ENCODE assay signal across 9 mouse cellular contexts in genomic region chr2:119896553-119897089, GRCm38 (mm10). TPM values are rescaled to one million over a fixed set of nuclear protein-coding genes. Genes with fewer than 3 reads are reported as not detected.
A peak's percentile ranks its signal among the peaks of the same experiment; 100 is the strongest.
DNase-seq lines count a peak whose midpoint lies in the region; ATAC-seq lines count a peak whose summit lies in the region.
"Had no signal": no experiment of that assay in that cellular context is flagged by ENCODE, and none has a peak within 500 bp of the region (broad histone marks: within the 10 kb centered on the region; RNA-seq: fewer than 3 reads in every experiment).

No protein-coding gene starts in this region.

- intact Hi-C loops in gastrocnemius, postnatal 14 days (cut with DNase I; ENCODE audit: low total_unique reads) = no loop called here

- 15% methylated on average over 19 of the region's 19 CpGs for WGBS in kidney, embryonic 15.5 days
- 15% methylated on average over 19 of the region's 19 CpGs for WGBS in embryonic facial prominence, embryonic 11.5 days
- WGBS in hindbrain, embryonic 14.5 days = 15% methylated on average over 19 of the region's 19 CpGs

- H3K27ac ChIP-seq in kidney, embryonic 15.5 days = peak overlapping the region; percentile 96
- H3K27ac ChIP-seq in embryonic facial prominence, embryonic 11.5 days (replicated peaks; ENCODE audit: low read depth, low read length) = peak overlapping the region; percentile 62; the same call in 1 of the 2 replicates
- H3K27ac ChIP-seq in hindbrain, embryonic 14.5 days = peak overlapping the region; percentile 92

- H3K9ac ChIP-seq in kidney, embryonic 15.5 days = peak overlapping the region; percentile 47; the same call in 1 of the 2 replicates
- peak overlapping the region; percentile 57 for H3K9ac ChIP-seq in embryonic facial prominence, embryonic 11.5 days (replicated peaks; ENCODE audit: low read length)
- peak overlapping the region; percentile 60 for H3K9ac ChIP-seq in hindbrain, embryonic 14.5 days

- H3K9me3 ChIP-seq in kidney, embryonic 15.5 days (replicated peaks) = no peaks in the 10 kb centered on the region
- no peaks in the 10 kb centered on the region; the same call in 1 of the 2 replicates for H3K9me3 ChIP-seq in embryonic facial prominence, embryonic 11.5 days (replicated peaks; ENCODE audit: control insufficient read depth, low read length)
- H3K9me3 ChIP-seq in hindbrain, embryonic 14.5 days (ENCODE audit: control insufficient read depth, low read length) = no peaks in the 10 kb centered on the region
- H3K9me3 ChIP-seq in megakaryocyte, embryonic 14.5 days = no peaks in the 10 kb centered on the region

- peaks cover 26% of the 10 kb centered on the region for H3K4me1 ChIP-seq in kidney, embryonic 15.5 days
- no peaks in the 10 kb centered on the region for H3K4me1 ChIP-seq in embryonic facial prominence, embryonic 11.5 days (ENCODE audit: control insufficient read depth, insufficient read depth, low read length)
- peaks cover 20% of the 10 kb centered on the region for H3K4me1 ChIP-seq in hindbrain, embryonic 14.5 days (replicated peaks; ENCODE audit: control insufficient read depth, insufficient read depth, low read length)
- peaks cover 20% of the 10 kb centered on the region for H3K4me1 ChIP-seq in megakaryocyte, embryonic 14.5 days

- H3K27me3 ChIP-seq in kidney, embryonic 15.5 days = no peaks in the 10 kb centered on the region
- no peaks in the 10 kb centered on the region for H3K27me3 ChIP-seq in embryonic facial prominence, embryonic 11.5 days (ENCODE audit: control insufficient read depth, insufficient read depth, low read length)
- no peaks in the 10 kb centered on the region for H3K27me3 ChIP-seq in hindbrain, embryonic 14.5 days (ENCODE audit: control insufficient read depth, insufficient read depth, low read length)
- H3K27me3 ChIP-seq in megakaryocyte, embryonic 14.5 days (replicated peaks) = no peaks in the 10 kb centered on the region
- H3K27me3 ChIP-seq: Patski had no signal

- H3K4me3 ChIP-seq in kidney, embryonic 15.5 days (replicated peaks) = peak overlapping the region; percentile 56
- peak overlapping the region; percentile 48 for H3K4me3 ChIP-seq in embryonic facial prominence, embryonic 11.5 days (ENCODE audit: low read depth, low read length)
- H3K4me3 ChIP-seq in hindbrain, embryonic 14.5 days (replicated peaks; ENCODE audit: low read length) = peak overlapping the region; percentile 52
- peak overlapping the region; percentile 94 for H3K4me3 ChIP-seq in megakaryocyte, embryonic 14.5 days (replicated peaks)

- no peak for DNase-seq in kidney, adult 11 months
- no peak for DNase-seq in embryonic facial prominence, embryonic 11.5 days (ENCODE audit: low spot score)
- DNase-seq in hindbrain, embryonic 14.5 days (ENCODE audit: low spot score) = no peak
- DNase-seq in adrenal gland, postnatal 25 days = no peak
- no peak for DNase-seq in cerebellum, adult 8-10 months
- no peak for DNase-seq in gastrocnemius, postnatal 14 days

- peak overlapping the region; percentile 84 for H3K4me2 ChIP-seq in kidney, embryonic 15.5 days
- peak overlapping the region; percentile 83 for H3K4me2 ChIP-seq in embryonic facial prominence, embryonic 11.5 days (ENCODE audit: low read depth, low read length)
- H3K4me2 ChIP-seq in hindbrain, embryonic 14.5 days (replicated peaks) = peak overlapping the region; percentile 86

- ATAC-seq in kidney, embryonic 15.5 days (replicated peaks; ENCODE audit: low FRiP score) = peak; percentile 78
- peak; percentile 75; the same call in 1 of the 2 replicates for ATAC-seq in embryonic facial prominence, embryonic 11.5 days (replicated peaks; ENCODE audit: insufficient number of reproducible peaks, low FRiP score, low TSS enrichment, low read depth)
- peak; percentile 69 for ATAC-seq in hindbrain, embryonic 14.5 days (ENCODE audit: low FRiP score)

- no peaks in the 10 kb centered on the region for H3K36me3 ChIP-seq in kidney, embryonic 15.5 days
- no peaks in the 10 kb centered on the region for H3K36me3 ChIP-seq in embryonic facial prominence, embryonic 11.5 days (replicated peaks; ENCODE audit: control insufficient read depth, insufficient read depth, low read depth, low read length)
- H3K36me3 ChIP-seq in hindbrain, embryonic 14.5 days (replicated peaks; ENCODE audit: control insufficient read depth, insufficient read depth) = no peaks in the 10 kb centered on the region
- peaks cover 3% of the 10 kb centered on the region for H3K36me3 ChIP-seq in megakaryocyte, embryonic 14.5 days (replicated peaks; ENCODE audit: low read length)

RNA-seq across cellular contexts. Expression of gene Mga, which starts 0.4 kb away (rescaled TPM):
- polyA plus RNA-seq in kidney, embryonic 15.5 days (2015; fragmentation: Nextera tagmentation; extraction: Ambion mirVana) = 27.1 and 31.7 TPM in 2 replicates
- 28.3 and 30.5 TPM in 2 replicates for polyA plus RNA-seq in embryonic facial prominence, embryonic 11.5 days (2014; fragmentation: Nextera tagmentation; extraction: Ambion mirVana)
- polyA plus RNA-seq in hindbrain, embryonic 14.5 days (2014; fragmentation: Nextera tagmentation; extraction: Ambion mirVana) = 34.0 and 35.1 TPM in 2 replicates
- polyA plus RNA-seq in megakaryocyte, embryonic 14.5 days (2012; ENCODE audit: insufficient read depth, low replicate concordance) = 0.28 and 1.3 TPM in 2 replicates
- total RNA-seq in adrenal gland, postnatal 25 days (2021) = 57.8 and 66.8 TPM in 2 replicates
- 10 to 100 TPM; 30.3 to 33.9 TPM for total RNA-seq in gastrocnemius, postnatal 14 days (2021)

Comparison
In these comparisons a context has a peak if more than half of its experiments do, and no peak if none do; other contexts are left out.
1. RNA of gene Mga, which starts 0.4 kb away (polyA plus RNA-seq): 34.0 to 35.1 TPM in hindbrain, embryonic 14.5 days, 27.1 to 31.7 TPM in kidney, embryonic 15.5 days and 28.3 to 30.5 TPM in embryonic facial prominence, embryonic 11.5 days; 0.28 to 1.3 TPM in megakaryocyte, embryonic 14.5 days; every median in the first group is over 10 times any median in the second.
2. Peak in every context shown above with its lines, with median percentiles within 50 percentile points of each other: ATAC-seq, H3K27ac ChIP-seq, H3K4me2 ChIP-seq, H3K4me3 ChIP-seq and H3K9ac ChIP-seq.